Mouse (Mus musculus) ES-Bruce4 (cell line): Measurements from ENCODE around the gene Hand2.

ENCODE experiments used
- CTCF ChIP-seq: IDR thresholded peaks from one replicate; pipeline ENCODE4 v1.8.1; 2011; ENCODE audit warnings: low read depth, low read length
- EP300 ChIP-seq: IDR thresholded peaks from 2 replicates; pipeline ENCODE4 v1.6.1; 2011; ENCODE audit warnings: low read depth, low read length; ENCODE audit not compliant: insufficient read depth
- POLR2A ChIP-seq: IDR thresholded peaks from one replicate; pipeline ENCODE4 v1.8.1; 2011; ENCODE audit warnings: low read length; ENCODE audit not compliant: insufficient read depth

- TF ChIP-seq POLR2A (no peak), CTCF (no peak), EP300 (no peak)
Observed at GRCm38 (mm10) chr8:57293441-57293840, 27.3 kb upstream of the Hand2 start.
